Mouse (Mus musculus): ENCODE measurements around the gene Sox13. TPM values are rescaled to one million over a fixed set of nuclear protein-coding genes. Genes with fewer than 3 reads are reported as not detected.

Sox13 gene
- polyA plus RNA-seq, 1 experiment from 2014 or later, result 5.2 TPM

GRCm38 (mm10) chr1:133366951-133367605, 57.1 kb downstream of the Sox13 start:
- H3K4me1 ChIP-seq (ENCODE audit: control insufficient read depth in 2 of 2, insufficient read depth in 2 of 2, low read length in 2 of 2), result peaks cover 18 to 26% of the 10 kb centered on the region in 2 experiments
- no peaks in the 10 kb centered on the region for H3K36me3 ChIP-seq (ENCODE audit: control insufficient read depth, insufficient read depth, low read length)
- 55% methylated on average over 10 of the region's 10 CpGs for WGBS
- no peaks in the 10 kb centered on the region for H3K9me3 ChIP-seq (ENCODE audit: control insufficient read depth, low read length)
- no peak for ATAC-seq (ENCODE audit: insufficient number of reproducible peaks, insufficient read depth, low FRiP score, low read depth)
- H3K27me3 ChIP-seq (ENCODE audit: control insufficient read depth, insufficient read depth, low read length), result peaks cover 22% of the 10 kb centered on the region
- no peak overlapping the region for H3K4me2 ChIP-seq (ENCODE audit: low read length)
- H3K4me3 ChIP-seq (ENCODE audit: control insufficient read depth in 1 of 2, insufficient read depth in 1 of 2, low read depth in 1 of 2, low read length in 2 of 2), result no peak overlapping the region
- H3K9ac ChIP-seq (ENCODE audit: low read length), result no peak overlapping the region
- H3K27ac ChIP-seq (replicated peaks in 1 of 2; ENCODE audit: control insufficient read depth in 1 of 2, insufficient read depth in 1 of 2, low read depth in 2 of 2, low read length in 2 of 2), result peak overlapping the region in 1 of 2 experiments; percentile 41; a peak in 1 of 4 replicates

DNA sequence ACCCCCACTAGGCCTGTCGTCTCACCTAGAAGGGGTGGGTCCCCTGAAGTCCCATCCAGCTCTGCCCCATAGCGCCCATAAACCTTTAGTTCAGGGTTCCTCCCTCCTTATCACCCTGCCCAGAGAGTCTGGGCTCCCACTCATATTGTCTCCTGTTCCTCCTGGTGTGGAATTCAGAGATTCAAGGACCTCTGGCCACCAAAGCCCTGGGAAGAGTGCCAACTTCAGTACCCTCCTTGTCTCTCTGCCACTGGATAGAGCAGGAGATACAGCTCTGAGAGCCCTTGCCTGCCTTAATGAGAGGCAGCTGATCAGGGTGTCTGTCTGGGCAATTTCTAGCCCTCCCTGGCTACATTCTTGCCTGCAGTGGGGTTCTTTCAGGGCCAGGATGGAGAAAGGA, 59.3 kb downstream of the Sox13 start:
- Histone ChIP-seq H3K4me1 (ENCODE audit: control insufficient read depth in 2 of 2, insufficient read depth in 2 of 2, low read length in 2 of 2) (peaks cover 18 to 26% of the 10 kb centered on the region in 2 experiments), H3K9ac (ENCODE audit: low read length) (no peak overlapping the region), H3K4me3 (ENCODE audit: control insufficient read depth in 1 of 2, insufficient read depth in 1 of 2, low read depth in 1 of 2, low read length in 2 of 2) (no peak overlapping the region), H3K27ac (replicated peaks in 1 of 2; ENCODE audit: control insufficient read depth in 1 of 2, insufficient read depth in 1 of 2, low read depth in 2 of 2, low read length in 2 of 2) (no peak overlapping the region), H3K9me3 (ENCODE audit: control insufficient read depth, low read length) (no peaks in the 10 kb centered on the region), H3K27me3 (ENCODE audit: control insufficient read depth, insufficient read depth, low read length) (peaks cover 28% of the 10 kb centered on the region), H3K4me2 (ENCODE audit: low read length) (no peak overlapping the region), H3K36me3 (ENCODE audit: control insufficient read depth, insufficient read depth, low read length) (no peaks in the 10 kb centered on the region)
- WGBS, result 21% methylated on average over 2 of the region's 2 CpGs
- ATAC-seq (ENCODE audit: insufficient number of reproducible peaks, insufficient read depth, low FRiP score, low read depth), result no peak

GRCm38 (mm10) chr1:133364022-133364630, 60.1 kb downstream of the Sox13 start:
- Histone ChIP-seq H3K27ac (replicated peaks in 1 of 2; ENCODE audit: control insufficient read depth in 1 of 2, insufficient read depth in 1 of 2, low read depth in 2 of 2, low read length in 2 of 2) (no peak overlapping the region), H3K27me3 (ENCODE audit: control insufficient read depth, insufficient read depth, low read length) (peaks cover 31% of the 10 kb centered on the region), H3K36me3 (ENCODE audit: control insufficient read depth, insufficient read depth, low read length) (no peaks in the 10 kb centered on the region), H3K4me2 (ENCODE audit: low read length) (peak overlapping the region; percentile 98), H3K9me3 (ENCODE audit: control insufficient read depth, low read length) (no peaks in the 10 kb centered on the region), H3K4me3 (ENCODE audit: control insufficient read depth in 1 of 2, insufficient read depth in 1 of 2, low read depth in 1 of 2, low read length in 2 of 2) (peak overlapping the region; percentile 61 to 62), H3K4me1 (ENCODE audit: control insufficient read depth in 2 of 2, insufficient read depth in 2 of 2, low read length in 2 of 2) (peaks cover 18 to 26% of the 10 kb centered on the region in 2 experiments), H3K9ac (ENCODE audit: low read length) (peak overlapping the region; percentile 68)
- no peak for ATAC-seq (ENCODE audit: insufficient number of reproducible peaks, insufficient read depth, low FRiP score, low read depth)
- WGBS, result 5% methylated on average over 27 of the region's 27 CpGs

- under 1% methylated on average over 52 of the region's 52 CpGs for WGBS
- Histone ChIP-seq H3K27me3 (ENCODE audit: control insufficient read depth, insufficient read depth, low read length) (peaks cover 31% of the 10 kb centered on the region), H3K4me1 (ENCODE audit: control insufficient read depth in 2 of 2, insufficient read depth in 2 of 2, low read length in 2 of 2) (peaks cover 18 to 26% of the 10 kb centered on the region in 2 experiments), H3K4me3 (ENCODE audit: control insufficient read depth in 1 of 2, insufficient read depth in 1 of 2, low read depth in 1 of 2, low read length in 2 of 2) (peak within 1 kb of the TSS; percentile 61 to 62), H3K9me3 (ENCODE audit: control insufficient read depth, low read length) (no peaks in the 10 kb centered on the region), H3K27ac (replicated peaks in 1 of 2; ENCODE audit: control insufficient read depth in 1 of 2, insufficient read depth in 1 of 2, low read depth in 2 of 2, low read length in 2 of 2) (no peak within 1 kb of the TSS), H3K4me2 (ENCODE audit: low read length) (peak within 1 kb of the TSS; percentile 98), H3K9ac (ENCODE audit: low read length) (peak within 1 kb of the TSS; percentile 68), H3K36me3 (ENCODE audit: control insufficient read depth, insufficient read depth, low read length) (no peaks in the 10 kb centered on the region)
- ATAC-seq (ENCODE audit: insufficient number of reproducible peaks, insufficient read depth, low FRiP score, low read depth), result peak; percentile 65
Observed at GRCm38 (mm10) chr1:133363276-133364021, 60.7 kb downstream of the Sox13 start, which contains the start of gene Etnk2. Gene Etnk2, plus strand, starts transcription at chr1:133363572.

DNA sequence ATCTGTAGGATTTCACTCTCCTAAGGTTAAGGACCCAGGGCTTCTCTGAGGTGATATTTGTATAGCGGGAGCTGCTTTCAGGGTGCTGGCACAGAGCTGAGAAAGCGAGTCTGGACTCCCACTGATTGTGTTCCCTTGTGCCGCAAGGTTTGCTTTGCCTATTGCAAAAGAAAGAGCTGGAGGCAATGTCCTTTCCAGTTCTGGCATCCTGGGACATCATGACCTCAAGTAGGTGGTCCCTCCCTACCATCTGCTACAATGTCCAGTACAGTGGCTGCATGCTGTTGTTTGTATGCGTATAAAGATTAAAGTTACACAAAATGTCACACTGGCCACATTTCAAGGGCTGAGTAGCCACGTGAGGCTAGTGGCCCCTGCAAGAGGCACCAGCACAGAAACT, 62.1 kb downstream of the Sox13 start:
- H3K9me3 ChIP-seq (ENCODE audit: control insufficient read depth, low read length), result no peaks in the 10 kb centered on the region
- 82% methylated on average over 5 of the region's 5 CpGs for WGBS
- no peaks in the 10 kb centered on the region for H3K36me3 ChIP-seq (ENCODE audit: control insufficient read depth, insufficient read depth, low read length)
- no peak overlapping the region for H3K9ac ChIP-seq (ENCODE audit: low read length)
- no peak overlapping the region for H3K4me3 ChIP-seq (ENCODE audit: control insufficient read depth in 1 of 2, insufficient read depth in 1 of 2, low read depth in 1 of 2, low read length in 2 of 2)
- H3K27me3 ChIP-seq (ENCODE audit: control insufficient read depth, insufficient read depth, low read length), result peaks cover 39% of the 10 kb centered on the region
- H3K27ac ChIP-seq (replicated peaks in 1 of 2; ENCODE audit: control insufficient read depth in 1 of 2, insufficient read depth in 1 of 2, low read depth in 2 of 2, low read length in 2 of 2), result no peak overlapping the region
- H3K4me2 ChIP-seq (ENCODE audit: low read length), result no peak overlapping the region
- H3K4me1 ChIP-seq (ENCODE audit: control insufficient read depth in 2 of 2, insufficient read depth in 2 of 2, low read length in 2 of 2), result peaks cover 10 to 14% of the 10 kb centered on the region in 2 experiments
- no peak for ATAC-seq (ENCODE audit: insufficient number of reproducible peaks, insufficient read depth, low FRiP score, low read depth)

DNA sequence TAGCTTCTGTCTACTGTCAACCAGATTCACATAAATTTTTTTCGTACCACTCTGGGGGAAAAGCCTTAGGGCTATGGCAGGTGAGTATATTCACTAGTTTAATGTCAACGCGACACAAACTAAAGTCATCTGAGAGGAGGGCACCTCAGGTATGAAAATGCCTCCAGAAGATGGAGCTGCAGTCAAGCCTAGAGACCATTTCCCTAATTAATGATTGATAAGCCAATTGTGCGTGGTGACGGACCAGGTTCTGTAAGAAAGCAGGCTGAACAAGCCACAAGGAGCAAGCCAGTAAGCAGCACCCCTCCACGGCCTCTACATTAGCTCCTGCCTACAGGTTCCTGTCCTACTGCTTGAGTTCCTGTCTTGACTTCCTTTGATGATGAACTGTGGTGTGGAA, 63.2 kb downstream of the Sox13 start:
- no peaks in the 10 kb centered on the region for H3K36me3 ChIP-seq (ENCODE audit: control insufficient read depth, insufficient read depth, low read length)
- WGBS, result 93% methylated on average over 6 of the region's 6 CpGs
- peaks cover 49% of the 10 kb centered on the region for H3K27me3 ChIP-seq (ENCODE audit: control insufficient read depth, insufficient read depth, low read length)
- H3K9ac ChIP-seq (ENCODE audit: low read length), result no peak overlapping the region
- H3K4me3 ChIP-seq (ENCODE audit: control insufficient read depth in 1 of 2, insufficient read depth in 1 of 2, low read depth in 1 of 2, low read length in 2 of 2), result no peak overlapping the region
- peaks cover 10 to 14% of the 10 kb centered on the region in 2 experiments for H3K4me1 ChIP-seq (ENCODE audit: control insufficient read depth in 2 of 2, insufficient read depth in 2 of 2, low read length in 2 of 2)
- no peak for ATAC-seq (ENCODE audit: insufficient number of reproducible peaks, insufficient read depth, low FRiP score, low read depth)
- H3K27ac ChIP-seq (replicated peaks in 1 of 2; ENCODE audit: control insufficient read depth in 1 of 2, insufficient read depth in 1 of 2, low read depth in 2 of 2, low read length in 2 of 2), result no peak overlapping the region
- H3K4me2 ChIP-seq (ENCODE audit: low read length), result no peak overlapping the region
- H3K9me3 ChIP-seq (ENCODE audit: control insufficient read depth, low read length), result no peaks in the 10 kb centered on the region

- Histone ChIP-seq H3K4me1 (ENCODE audit: control insufficient read depth in 2 of 2, insufficient read depth in 2 of 2, low read length in 2 of 2) (no peaks in the 10 kb centered on the region), H3K9me3 (ENCODE audit: control insufficient read depth, low read length) (no peaks in the 10 kb centered on the region), H3K27ac (replicated peaks in 1 of 2; ENCODE audit: control insufficient read depth in 1 of 2, insufficient read depth in 1 of 2, low read depth in 2 of 2, low read length in 2 of 2) (no peak overlapping the region), H3K27me3 (ENCODE audit: control insufficient read depth, insufficient read depth, low read length) (peaks cover 37% of the 10 kb centered on the region; the same call in 1 of the 2 replicates), H3K4me2 (ENCODE audit: low read length) (no peak overlapping the region), H3K4me3 (ENCODE audit: control insufficient read depth in 1 of 2, insufficient read depth in 1 of 2, low read depth in 1 of 2, low read length in 2 of 2) (no peak overlapping the region), H3K36me3 (ENCODE audit: control insufficient read depth, insufficient read depth, low read length) (no peaks in the 10 kb centered on the region), H3K9ac (ENCODE audit: low read length) (no peak overlapping the region)
- ATAC-seq (ENCODE audit: insufficient number of reproducible peaks, insufficient read depth, low FRiP score, low read depth), result no peak
- 60% methylated on average over 8 of the region's 8 CpGs for WGBS
Observed at GRCm38 (mm10) chr1:133356330-133356729, 67.8 kb downstream of the Sox13 start.
